Mouse (Mus musculus) erythroblast, embryonic 14.5 days (primary cell): ENCODE measurements around the gene Fam20a.
"Not testable (repeated sequence)": the region's sequence is repeated elsewhere in the genome, so short reads cannot be mapped to it uniquely, and the experiment has no call there.

Experiments
- GATA1 ChIP-seq: IDR thresholded peaks from 2 replicates; pipeline ENCODE4 v1.6.1; 2012; ENCODE audit warnings: low read length, inconsistent platforms, mixed read lengths
- TAL1 ChIP-seq: IDR thresholded peaks from 3 replicates; pipeline ENCODE4 v1.6.1; 2012; ENCODE audit warnings: low read length, inconsistent platforms, mixed read lengths

DNA sequence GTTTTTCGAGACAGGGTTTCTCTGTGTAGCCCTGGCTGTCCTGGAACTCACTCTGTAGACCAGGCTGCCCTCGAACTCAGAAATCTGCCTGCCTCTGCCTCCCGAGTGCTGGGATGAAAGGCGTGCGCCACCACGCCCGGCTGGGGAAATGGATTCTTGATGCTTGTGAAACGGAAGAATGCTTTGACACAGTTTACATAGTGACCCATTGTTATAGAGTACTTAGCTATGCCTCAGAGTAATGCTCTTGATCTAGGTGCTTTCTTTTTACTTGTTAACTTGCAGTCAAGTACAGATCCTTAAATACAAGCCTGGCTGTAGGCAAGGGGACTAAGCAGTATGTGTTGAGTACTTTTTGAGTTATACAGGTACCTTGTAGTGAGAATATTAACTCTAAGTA is 61.6 kb downstream of the Fam20a start:
- TF ChIP-seq TAL1, GATA1: not testable (repeated sequence)
